Mouse (Mus musculus): ENCODE measurements around the gene Ackr3. TPM values are rescaled to one million over a fixed set of nuclear protein-coding genes. Genes with fewer than 3 reads are reported as not detected.
A peak's percentile ranks its signal among the peaks of the same experiment; 100 is the strongest.

Gene Ackr3
- polyA plus RNA-seq, 1 experiment from 2014 or later = 37.6 TPM

GRCm38 (mm10) chr1:90210346-90210745 is 6.6 kb downstream of the Ackr3 start:
- ChIA-PET CTCF (interaction anchor here (1.1 kb wide), 1 partner anchor 382 kb away, joined by 3 read pairs; no protein-coding TSS in a partner anchor), POLR2A (no interaction called here)
- ATAC-seq = no peak
- no peak for TF ChIP-seq CTCF (IDR thresholded peaks at IDR 0.05)
- no peak for DNase-seq (ENCODE audit: low read depth, low spot score)
- in situ Hi-C loops (cut with MboI; ENCODE audit: low pct_unique_long_range_greater_than_20kb) = no loop called here
- no peaks in the 10 kb centered on the region for H3K27me3 ChIP-seq

- in situ Hi-C loops (cut with MboI; ENCODE audit: low pct_unique_long_range_greater_than_20kb) = no loop called here
- ChIA-PET CTCF (interaction anchor here (1.1 kb wide), 1 partner anchor 382 kb away, joined by 3 read pairs; no protein-coding TSS in a partner anchor), POLR2A (interaction anchor here (0.6 kb wide), 1 partner anchor 14 kb away, joined by 3 read pairs; no protein-coding TSS in a partner anchor)
- no peaks in the 10 kb centered on the region for H3K27me3 ChIP-seq
- no peak for TF ChIP-seq CTCF (IDR thresholded peaks at IDR 0.05)
- DNase-seq (ENCODE audit: low read depth, low spot score) (no peak), ATAC-seq (no peak)
Measured at GRCm38 (mm10) chr1:90210761-90211160, 7.0 kb downstream of the Ackr3 start.

DNA sequence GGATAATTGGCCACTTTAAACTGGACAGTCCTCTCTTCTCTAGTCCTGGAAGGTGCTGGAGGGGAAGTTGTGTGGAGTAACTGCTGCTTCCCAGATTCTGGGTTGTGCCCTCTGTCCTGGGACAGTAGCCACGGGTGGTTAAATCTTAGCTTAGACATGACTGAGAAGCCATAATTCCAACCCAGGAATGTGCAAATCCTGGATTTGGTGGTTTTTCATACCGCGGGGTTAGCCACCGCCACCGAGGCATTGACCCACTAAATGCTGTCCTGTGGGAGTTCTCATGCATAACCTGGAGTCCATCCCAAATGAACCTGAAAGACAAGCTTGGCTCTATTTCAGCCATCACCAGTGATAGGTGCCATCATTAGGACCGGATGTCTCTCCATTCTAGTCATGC is 8.6 kb downstream of the Ackr3 start:
- POLR2A ChIA-PET = interaction anchor here (0.8 to 1.0 kb wide), 2 partner anchors 8 to 21 kb away, joined by 3 read pairs; no protein-coding TSS in a partner anchor
- H3K27me3 ChIP-seq = no peaks in the 10 kb centered on the region
- in situ Hi-C loops (cut with MboI; ENCODE audit: low pct_unique_long_range_greater_than_20kb) = no loop called here

GRCm38 (mm10) chr1:90212901-90213300 is 9.1 kb downstream of the Ackr3 start:
- no peak for DNase-seq (ENCODE audit: low read depth, low spot score)
- in situ Hi-C loops (cut with MboI; ENCODE audit: low pct_unique_long_range_greater_than_20kb) = no loop called here
- CTCF ChIA-PET = interaction anchor here (1.0 kb wide), 1 partner anchor 18 kb away, joined by 3 read pairs; no protein-coding TSS in a partner anchor
- no peak for ATAC-seq
- POLR2A ChIA-PET = interaction anchor here (1.0 kb wide), 1 partner anchor 9 kb away, joined by 3 read pairs; no protein-coding TSS in a partner anchor
- TF ChIP-seq CTCF (IDR thresholded peaks at IDR 0.05) = no peak
- H3K27me3 ChIP-seq = no peaks in the 10 kb centered on the region

More for the DNA sequence above, 8.6 kb downstream of the Ackr3 start:
- DNase-seq (ENCODE audit: low read depth, low spot score) (no peak), ATAC-seq (peak; percentile 51)
- CTCF ChIA-PET = interaction anchor here (0.6 to 1.6 kb wide), 3 partner anchors 12 to 341 kb away, joined by 3 to 4 read pairs (median 3); no protein-coding TSS in a partner anchor
- TF ChIP-seq CTCF (IDR thresholded peaks at IDR 0.05) = no peak

GRCm38 (mm10) chr1:90214021-90214420 is 10.2 kb downstream of the Ackr3 start:
- CTCF ChIA-PET = interaction anchor here (1.5 kb wide), 1 partner anchor 10 kb away, joined by 3 read pairs; no protein-coding TSS in a partner anchor
- no peak for TF ChIP-seq CTCF (IDR thresholded peaks at IDR 0.05)
- in situ Hi-C loops (cut with MboI; ENCODE audit: low pct_unique_long_range_greater_than_20kb) = no loop called here
- no peaks in the 10 kb centered on the region for H3K27me3 ChIP-seq
- no peak for DNase-seq (ENCODE audit: low read depth, low spot score)
- POLR2A ChIA-PET = interaction anchor here (1.2 kb wide), 1 partner anchor 10 kb away, joined by 4 read pairs; no protein-coding TSS in a partner anchor
- no peak for ATAC-seq

- in situ Hi-C loops (cut with MboI; ENCODE audit: low pct_unique_long_range_greater_than_20kb) = no loop called here
- no peak for TF ChIP-seq CTCF (IDR thresholded peaks at IDR 0.05)
- ChIA-PET POLR2A (interaction anchor here (1.2 kb wide), 1 partner anchor 9 kb away, joined by 4 read pairs; no protein-coding TSS in a partner anchor), CTCF (interaction anchor here (1.5 kb wide), 1 partner anchor 9 kb away, joined by 3 read pairs; no protein-coding TSS in a partner anchor)
- DNase-seq (ENCODE audit: low read depth, low spot score) = no peak
- no peaks in the 10 kb centered on the region for H3K27me3 ChIP-seq
- no peak for ATAC-seq
Measured at GRCm38 (mm10) chr1:90214926-90215325, 11.1 kb downstream of the Ackr3 start.

GRCm38 (mm10) chr1:90215881-90216280 is 12.1 kb downstream of the Ackr3 start:
- POLR2A ChIA-PET = interaction anchor here (1.1 kb wide), 1 partner anchor 16 kb away, joined by 3 read pairs; no protein-coding TSS in a partner anchor
- CTCF ChIA-PET = interaction anchor here (1.1 to 1.3 kb wide), 2 partner anchors 11 to 14 kb away, joined by 3 to 4 read pairs; no protein-coding TSS in a partner anchor
- no peaks in the 10 kb centered on the region for H3K27me3 ChIP-seq
- no peak for ATAC-seq
- no peak for TF ChIP-seq CTCF (IDR thresholded peaks at IDR 0.05)
- in situ Hi-C loops (cut with MboI; ENCODE audit: low pct_unique_long_range_greater_than_20kb) = no loop called here
- DNase-seq (ENCODE audit: low read depth, low spot score) = no peak

- CTCF ChIA-PET = interaction anchor here (1.1 to 1.3 kb wide), 2 partner anchors 11 to 14 kb away, joined by 3 to 4 read pairs; no protein-coding TSS in a partner anchor
- H3K27me3 ChIP-seq = no peaks in the 10 kb centered on the region
- TF ChIP-seq CTCF (IDR thresholded peaks at IDR 0.05) = no peak
- ATAC-seq (no peak), DNase-seq (ENCODE audit: low read depth, low spot score) (no peak)
- POLR2A ChIA-PET = interaction anchor here (0.7 to 1.1 kb wide), 2 partner anchors 16 to 116 kb away, joined by 3 read pairs; no protein-coding TSS in a partner anchor
- in situ Hi-C loops (cut with MboI; ENCODE audit: low pct_unique_long_range_greater_than_20kb) = no loop called here
Measured at GRCm38 (mm10) chr1:90216395-90216794, 12.6 kb downstream of the Ackr3 start.

- DNase-seq (ENCODE audit: low read depth, low spot score) (no peak), ATAC-seq (no peak)
- ChIA-PET CTCF (no interaction called here), POLR2A (no interaction called here)
- H3K27me3 ChIP-seq = no peaks in the 10 kb centered on the region
- in situ Hi-C loops (cut with MboI; ENCODE audit: low pct_unique_long_range_greater_than_20kb) = no loop called here
- no peak for TF ChIP-seq CTCF (IDR thresholded peaks at IDR 0.05)
Measured at GRCm38 (mm10) chr1:90220280-90220679, 16.5 kb downstream of the Ackr3 start.

DNA sequence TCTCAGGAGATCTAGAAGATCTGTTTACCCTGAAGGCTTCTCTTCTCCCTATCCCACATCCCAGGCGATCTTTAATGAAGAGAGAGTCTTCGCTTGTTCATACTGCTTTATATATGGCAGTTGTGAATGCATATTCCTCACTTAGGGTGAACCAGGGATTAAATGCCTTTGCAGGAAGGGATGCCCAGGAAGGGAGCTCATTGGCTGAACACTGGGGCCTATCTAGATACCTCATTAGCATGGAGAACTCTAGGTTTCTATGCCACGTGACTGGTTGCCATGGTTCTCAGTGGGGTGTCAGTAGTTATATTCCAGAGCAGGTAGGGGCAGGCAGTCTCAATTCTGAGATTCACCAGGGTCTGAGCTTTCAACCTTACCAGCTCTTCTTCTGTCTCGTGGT is 17.1 kb downstream of the Ackr3 start:
- H3K27me3 ChIP-seq = no peaks in the 10 kb centered on the region
- ChIA-PET CTCF (no interaction called here), POLR2A (no interaction called here)
- ATAC-seq (no peak), DNase-seq (ENCODE audit: low read depth, low spot score) (no peak)
- in situ Hi-C loops (cut with MboI; ENCODE audit: low pct_unique_long_range_greater_than_20kb) = no loop called here
- TF ChIP-seq CTCF (IDR thresholded peaks at IDR 0.05) = no peak

- no peak for TF ChIP-seq CTCF (IDR thresholded peaks at IDR 0.05)
- CTCF ChIA-PET = no interaction called here
- DNase-seq (ENCODE audit: low read depth, low spot score) (no peak), ATAC-seq (no peak)
- H3K27me3 ChIP-seq = no peaks in the 10 kb centered on the region
- in situ Hi-C loops (cut with MboI; ENCODE audit: low pct_unique_long_range_greater_than_20kb) = no loop called here
- POLR2A ChIA-PET = no interaction called here
Measured at GRCm38 (mm10) chr1:90221811-90222361, 18.1 kb downstream of the Ackr3 start.
